Mouse (Mus musculus): ENCODE measurements at regions not wholly inside any gene's neighbourhood (a gene's known extent, or its start where the extent isn't known, plus 50 kb on each side); places are given as distances from the start of the nearest gene placed in this dataset.
A peak's percentile ranks its signal among the peaks of the same experiment; 100 is the strongest.

DNA sequence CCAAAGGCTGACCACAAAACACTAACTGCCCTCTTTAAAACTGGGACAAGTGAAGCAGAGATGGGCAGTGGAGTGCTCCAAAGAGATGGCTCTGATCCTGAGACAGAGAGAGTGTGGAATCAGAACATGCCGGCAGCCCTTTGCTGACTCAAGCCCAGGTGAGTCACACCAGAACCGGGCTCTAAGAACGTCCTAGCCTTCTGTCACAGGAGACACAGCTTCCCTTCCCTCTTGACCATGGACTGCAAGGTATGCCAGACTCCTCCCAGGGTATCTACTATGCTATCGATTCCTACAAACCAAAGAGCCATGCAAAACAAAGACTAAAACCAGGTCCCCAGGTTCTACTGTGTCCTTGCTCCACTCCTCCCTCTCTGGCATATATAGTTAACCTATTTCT is 98.0 kb downstream of the Dhx15 start:
- DNase-seq, result no peak

DNA sequence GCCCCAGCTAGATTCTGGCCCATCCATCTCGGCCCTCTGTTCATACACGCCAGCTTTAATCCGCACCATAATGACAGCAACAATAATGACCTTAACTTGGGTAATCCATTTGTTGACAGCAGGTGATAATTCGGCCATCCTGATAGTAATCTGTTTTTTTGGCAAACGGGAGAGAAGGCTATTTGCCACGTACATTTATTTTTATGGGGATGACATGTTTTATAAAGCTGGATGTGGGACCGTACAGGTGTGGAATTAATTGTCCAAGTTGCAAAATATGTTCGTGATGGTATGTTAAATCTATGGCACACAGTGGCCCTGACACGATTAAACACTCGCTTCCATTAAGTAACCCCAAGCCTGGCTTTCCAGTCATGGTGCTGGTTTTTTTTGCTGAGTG is 102.2 kb downstream of the Dhx15 start:
- DNase-seq, result no peak

DNA sequence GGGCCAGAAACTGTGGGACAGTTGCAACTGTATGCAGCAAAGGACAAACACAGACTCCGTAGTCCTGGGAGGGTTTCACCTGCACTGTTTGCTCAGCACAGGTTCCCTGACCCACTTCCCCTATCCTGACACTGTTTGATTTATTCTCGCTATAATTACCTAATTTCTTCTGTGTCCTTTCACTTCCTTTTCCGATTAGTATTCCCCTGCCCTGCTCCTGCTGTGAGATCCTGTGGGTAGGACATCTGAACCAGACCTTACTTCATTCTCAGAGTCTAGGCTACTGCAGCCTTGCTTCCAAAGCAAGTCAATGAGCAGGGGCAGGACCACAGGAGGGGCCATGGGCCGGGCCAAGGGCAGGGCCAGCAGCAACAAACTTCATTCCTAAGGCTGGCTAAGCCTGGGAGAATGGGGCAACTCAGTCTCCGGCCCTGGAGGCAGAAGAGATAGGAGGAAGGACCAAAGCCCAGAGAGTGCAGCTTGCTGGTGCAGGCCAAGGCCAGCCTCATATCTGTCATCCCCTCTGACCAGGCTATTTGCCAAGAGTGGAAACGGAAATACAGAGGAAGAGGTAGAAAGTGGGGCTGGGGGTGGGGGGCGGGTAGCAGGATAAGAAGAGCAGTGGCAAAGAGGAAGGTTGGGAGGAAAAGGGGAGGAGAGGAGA is 103.4 kb downstream of the Dhx15 start:
- no peak for DNase-seq

DNA sequence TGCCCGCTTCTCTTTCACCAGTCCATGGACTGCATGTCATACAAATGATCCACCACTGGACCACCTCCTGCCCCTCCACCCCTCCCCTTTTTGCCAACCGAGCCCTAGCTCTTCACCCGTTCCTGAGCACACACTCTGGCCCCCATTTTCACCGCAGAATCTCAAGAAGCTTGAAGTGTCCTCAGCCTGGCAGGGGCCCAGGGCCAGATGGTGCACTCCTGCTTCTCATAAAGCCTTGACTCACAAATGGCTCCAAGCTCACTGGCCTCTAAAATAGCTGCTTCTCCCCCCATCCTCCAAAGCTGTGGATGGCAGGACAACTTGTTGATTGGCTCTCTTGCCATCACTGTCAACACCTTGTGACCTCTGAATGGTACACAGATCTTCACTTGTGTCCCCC is 110.0 kb downstream of the Dhx15 start:
- no peak for DNase-seq

DNA sequence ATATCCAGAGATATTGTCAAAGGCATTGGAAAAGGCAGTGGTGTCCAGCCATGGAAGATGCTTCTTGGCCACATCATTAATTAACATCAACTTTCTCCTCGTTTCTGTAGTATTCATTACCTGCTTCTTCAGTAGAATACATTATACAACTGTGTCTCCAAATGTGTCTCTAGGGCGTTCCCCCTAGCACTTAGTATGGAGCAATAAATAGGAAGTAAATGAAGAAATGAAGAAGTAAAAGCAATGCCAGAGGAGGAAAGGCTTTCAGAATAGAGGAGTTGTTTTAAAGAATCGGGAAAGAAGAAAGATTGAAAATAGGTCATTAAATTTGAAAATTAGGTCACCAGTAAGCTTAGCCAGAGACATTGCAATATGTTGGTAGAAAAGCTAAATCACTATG is 112.6 kb downstream of the Dhx15 start:
- DNase-seq, result no peak

DNA sequence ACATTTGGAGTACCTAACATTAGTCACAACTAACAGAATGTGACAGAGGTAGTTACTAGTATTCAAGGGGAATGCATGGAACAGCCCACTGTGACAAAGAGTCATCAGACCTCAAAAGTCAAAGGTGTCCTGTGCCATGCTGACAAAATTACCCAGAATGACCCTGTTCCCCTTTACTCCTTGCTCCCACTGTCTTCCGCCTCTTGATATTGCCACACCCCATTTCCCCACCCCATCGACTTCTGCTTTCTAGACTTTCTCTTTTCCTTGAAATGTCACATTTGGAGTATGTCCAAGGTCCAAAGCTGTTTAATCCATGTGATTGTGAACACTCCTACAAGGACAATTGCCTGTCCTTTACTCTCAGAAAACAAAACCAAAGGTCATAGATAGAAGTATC is 115.2 kb downstream of the Dhx15 start:
- no peak for DNase-seq

DNA sequence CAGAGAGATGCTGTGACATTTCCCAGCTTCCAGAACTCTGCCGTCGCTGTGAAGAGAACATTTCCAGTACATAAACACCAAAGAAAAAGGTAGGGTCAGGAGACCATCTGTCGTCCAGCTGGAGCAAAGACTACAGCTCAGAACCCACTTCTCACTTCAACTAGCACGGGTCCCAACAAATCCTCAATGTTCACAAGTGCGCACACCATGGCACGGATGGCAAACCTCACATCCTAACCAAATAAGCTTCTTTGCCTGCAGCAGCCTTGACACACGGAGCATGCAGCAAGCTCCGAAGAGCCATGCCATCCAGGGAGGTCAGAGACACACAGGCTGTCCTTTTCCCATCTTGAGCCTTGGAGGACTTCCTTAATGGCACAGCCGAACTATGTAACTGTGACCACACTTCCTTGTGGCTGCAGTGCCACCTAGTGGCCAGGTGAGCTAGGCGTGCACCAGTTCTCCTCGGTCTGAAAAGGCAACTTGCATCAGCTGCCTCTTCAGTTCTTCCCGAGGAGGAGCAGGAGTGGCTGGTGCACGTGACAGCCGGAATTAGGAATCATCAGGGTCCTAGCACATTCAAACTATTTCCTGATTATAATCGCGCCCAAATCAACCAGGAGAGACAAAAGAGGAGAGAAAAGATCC is 125.4 kb downstream of the Dhx15 start:
- DNase-seq, result peak; percentile 89

DNA sequence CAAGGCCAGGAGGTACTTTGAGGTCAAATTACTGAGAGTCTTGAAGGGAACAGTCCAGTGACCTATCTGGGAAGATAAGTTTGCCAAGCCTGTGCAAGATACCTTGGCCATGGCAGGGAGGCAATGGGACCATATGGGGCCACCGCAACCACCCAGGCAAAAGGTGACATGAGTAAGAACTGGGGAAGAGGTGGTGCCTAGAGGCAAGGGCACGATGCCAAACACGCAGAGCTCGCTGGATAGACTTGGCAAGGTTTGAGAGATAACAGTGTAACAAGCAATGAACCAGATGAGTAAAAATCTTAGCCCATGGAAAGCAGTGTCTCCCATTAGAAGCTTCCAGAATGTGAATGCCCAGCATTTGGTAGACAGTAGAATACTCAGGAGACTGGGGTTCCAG is 128.1 kb downstream of the Dhx15 start:
- no peak for DNase-seq

DNA sequence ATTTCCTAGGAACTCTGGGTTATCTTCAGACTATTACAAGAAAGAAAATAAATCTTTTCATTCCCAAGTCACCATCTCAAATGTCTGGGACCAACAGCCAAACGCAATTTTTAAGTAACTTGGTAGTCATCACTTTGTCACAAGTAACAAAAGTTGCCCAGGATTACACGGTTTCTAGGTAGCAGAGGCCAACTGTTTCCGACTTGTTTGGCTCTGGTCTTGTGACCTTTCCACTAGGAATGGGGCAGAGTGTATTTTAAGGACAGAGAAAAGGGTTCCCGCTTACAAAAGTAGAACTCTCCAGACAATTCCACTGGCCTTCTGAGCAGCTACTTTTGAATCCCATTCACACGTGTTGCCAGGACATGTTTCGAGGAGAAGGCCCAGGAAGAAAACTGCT is 129.1 kb downstream of the Dhx15 start:
- no peak for DNase-seq

DNA sequence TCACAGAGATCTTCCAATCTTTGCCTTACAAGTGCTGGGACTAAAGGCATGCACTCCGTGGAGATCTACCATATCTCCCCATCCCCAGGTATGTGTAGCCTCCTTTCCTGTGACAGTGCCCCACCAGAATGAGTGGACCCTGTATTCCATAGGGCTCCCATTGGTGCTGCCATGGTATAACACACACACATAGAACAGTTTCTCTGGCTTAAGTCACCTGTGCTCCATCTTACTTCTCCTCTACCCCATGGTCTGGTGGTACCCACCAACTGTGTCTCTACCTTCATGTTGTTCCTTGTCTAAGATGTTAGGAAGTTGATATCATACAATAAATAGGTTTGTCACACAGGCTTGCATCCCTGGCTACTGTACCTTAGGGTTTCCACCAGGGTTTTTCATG is 133.1 kb downstream of the Dhx15 start:
- no peak for DNase-seq

DNA sequence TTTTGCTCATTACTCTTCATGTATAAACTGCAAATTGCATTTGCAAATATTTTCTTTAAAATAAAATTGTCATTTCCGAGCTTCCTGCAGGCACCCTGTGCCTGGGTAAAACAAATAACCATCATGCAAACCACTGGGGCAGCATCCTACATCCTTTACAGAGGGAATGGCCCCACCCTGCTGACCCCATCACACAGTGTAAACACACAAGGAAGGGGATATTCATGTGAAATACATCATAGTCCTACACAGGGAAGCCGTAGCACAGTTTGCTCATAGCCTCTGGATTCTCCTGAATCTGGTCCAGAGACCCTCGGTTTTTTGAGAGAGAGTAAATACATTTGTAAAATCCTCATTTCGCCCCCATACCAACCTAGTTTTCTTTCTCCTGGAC is 138.2 kb downstream of the Dhx15 start:
- DNase-seq, result no peak

DNA sequence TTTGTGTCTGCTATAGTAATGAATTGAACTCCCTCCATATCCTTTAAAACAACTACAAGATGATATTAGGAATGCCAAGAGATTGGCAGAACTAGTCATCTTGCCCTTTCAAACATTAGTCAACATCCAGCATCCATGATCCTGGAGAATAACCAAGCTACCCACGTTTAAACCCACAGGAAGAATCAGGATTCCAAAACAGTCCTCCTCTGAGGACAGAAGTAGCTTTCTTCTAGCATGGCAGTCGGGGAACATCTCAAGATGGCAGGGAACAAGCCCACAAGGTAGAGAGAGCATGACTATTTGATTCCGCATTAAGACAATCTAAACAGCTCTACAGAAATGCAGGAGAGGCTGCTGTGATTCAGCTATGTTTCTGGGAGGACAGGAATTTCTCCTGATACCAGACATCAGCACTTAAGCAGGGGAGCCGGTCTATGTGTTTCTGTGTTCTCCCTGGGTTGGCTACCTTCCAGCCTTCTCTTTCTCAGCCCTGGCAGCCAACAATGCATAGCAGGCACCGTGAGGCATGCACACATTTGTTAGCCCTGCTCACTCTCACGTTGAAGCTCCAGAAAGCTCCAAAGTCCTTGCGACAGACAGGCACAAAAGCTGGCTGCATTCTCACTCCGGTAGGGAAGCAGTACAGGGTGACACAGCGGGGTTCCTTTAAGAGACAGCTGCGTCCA is 138.8 kb downstream of the Dhx15 start:
- no peak for DNase-seq

DNA sequence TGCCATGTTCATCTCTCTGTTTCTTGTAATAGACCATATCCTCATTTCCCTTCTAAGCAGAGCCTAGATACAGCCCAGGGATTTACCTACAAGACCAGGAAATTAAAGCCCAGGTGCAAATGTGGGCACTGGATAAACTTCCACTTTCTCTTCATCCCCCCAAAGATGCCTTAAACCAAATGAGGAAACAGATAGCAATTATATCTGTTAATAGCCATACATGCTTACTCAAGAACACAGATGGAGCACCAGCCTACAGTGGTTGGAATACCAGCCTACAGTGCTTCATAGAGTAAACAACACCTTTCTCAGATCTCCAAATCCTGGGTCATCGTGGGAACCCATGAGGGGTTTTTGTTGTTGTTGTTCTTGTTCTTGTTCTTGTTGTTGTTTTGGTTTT is 141.5 kb downstream of the Dhx15 start:
- no peak for DNase-seq

DNA sequence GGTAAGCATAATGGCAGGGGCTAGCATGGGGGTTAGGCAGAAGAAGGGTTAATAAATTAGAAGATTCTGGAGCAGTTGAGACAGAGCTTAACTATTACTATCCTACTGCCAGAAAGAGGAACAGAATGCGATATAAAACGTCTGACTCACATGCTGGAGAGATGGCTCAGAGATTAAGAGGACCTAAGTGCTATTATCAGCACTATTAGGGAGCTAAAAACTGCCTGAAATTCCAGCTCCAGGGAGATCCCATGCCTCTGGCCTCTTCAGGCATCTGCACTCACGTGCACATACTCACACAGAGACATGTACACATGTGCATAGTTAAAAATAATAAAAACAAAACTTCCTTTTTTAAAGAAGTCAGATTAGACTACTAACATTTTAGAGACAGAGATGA is 143.6 kb downstream of the Dhx15 start:
- no peak for DNase-seq

DNA sequence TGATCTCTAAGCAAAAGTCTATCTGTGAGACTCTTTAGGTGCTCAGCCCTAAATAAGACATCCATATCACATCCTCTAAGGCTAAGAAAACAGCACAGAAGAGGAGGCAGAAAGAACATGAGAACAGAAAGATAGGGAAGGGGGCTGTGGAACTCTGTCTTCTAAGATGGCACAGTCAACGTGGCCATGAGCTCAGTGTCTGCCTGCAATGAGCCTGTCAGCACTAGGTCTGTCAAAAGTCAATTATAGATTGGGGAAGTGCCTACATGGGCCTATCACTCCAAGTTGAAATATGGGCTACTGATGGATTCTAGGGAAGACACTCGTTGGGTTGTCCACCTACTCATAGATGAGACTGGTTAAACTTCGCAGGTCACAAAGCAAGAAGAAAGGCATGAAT is 146.2 kb downstream of the Dhx15 start:
- DNase-seq, result no peak

DNA sequence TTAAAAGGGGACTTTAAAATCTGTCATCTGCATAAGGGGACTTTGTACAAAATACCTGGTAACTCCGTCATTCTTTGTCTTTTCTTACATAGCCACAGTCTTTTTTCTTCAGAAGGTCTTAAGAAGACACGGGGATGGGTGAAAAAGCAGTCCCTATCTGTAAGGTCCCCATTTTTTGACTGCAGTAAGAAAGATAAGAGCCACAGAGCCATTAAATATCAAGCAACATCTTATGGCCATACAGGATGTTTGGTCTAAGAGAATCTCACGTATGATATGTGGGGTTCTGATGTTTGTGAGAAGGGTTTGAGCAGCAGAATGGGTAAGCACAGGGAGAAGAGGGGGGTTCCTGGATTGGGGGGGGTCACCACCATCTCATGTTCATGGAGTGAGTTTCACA is 148.9 kb downstream of the Dhx15 start:
- no peak for DNase-seq

DNA sequence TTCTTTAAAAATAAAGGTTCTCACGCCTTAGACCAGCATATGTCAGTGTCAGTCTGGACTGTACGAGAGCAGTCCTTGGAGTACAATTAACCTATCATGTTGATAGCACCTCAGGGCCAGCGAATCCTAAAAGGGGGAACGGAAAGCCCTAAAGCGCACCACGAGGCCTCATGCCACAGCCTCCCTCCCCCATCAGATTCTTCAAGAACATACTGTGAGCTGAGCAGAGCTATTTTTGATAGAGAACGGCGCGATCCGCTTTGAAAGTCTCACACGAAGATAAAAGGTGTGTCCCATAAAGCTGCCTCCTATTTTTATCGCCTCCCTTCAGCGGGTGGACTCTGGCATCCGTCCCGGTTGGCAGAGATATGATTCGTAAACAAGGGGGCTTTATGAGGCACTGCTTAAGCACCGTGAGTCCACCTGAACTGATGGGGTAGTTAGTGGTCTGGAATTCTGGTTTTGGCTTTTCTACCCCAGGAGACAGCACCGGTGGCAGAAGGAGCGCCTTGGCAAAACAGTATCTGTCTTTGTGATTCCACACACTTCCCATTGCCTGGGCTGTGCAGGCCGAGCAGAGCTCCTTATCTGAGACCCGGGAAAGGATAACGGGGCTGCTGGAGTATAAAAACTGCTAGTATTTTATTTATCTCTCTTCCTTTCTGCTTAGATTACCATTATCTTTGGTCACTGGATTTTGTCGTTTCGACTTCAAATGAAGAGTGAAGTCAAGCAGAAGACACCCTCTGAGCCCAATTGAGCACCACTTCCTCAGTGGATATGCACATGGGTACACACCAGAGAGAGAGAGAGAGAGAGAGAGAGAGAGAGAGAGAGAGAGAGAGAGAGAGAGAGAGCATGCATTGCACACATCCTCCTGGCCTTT is 149.6 kb downstream of the Dhx15 start:
- no peak for DNase-seq

DNA sequence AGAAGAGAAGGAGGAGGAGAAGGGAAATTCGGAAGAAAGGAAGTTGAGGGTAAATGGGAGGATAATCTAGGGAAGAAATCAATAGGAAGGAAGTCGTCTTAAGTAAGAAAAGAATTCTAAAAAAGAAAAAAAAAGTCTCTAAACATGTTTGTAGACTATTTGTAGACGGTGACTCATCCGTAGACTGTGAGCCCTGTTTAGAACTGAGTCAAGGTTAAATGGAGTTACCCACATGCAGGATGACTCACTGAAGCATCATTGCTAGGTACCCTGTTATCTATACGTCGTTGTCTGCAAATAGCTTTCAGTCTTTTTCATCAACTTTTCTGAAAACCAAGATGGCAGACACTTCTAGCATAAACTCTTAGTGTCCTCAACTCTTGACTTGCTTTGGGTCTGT is 155.0 kb downstream of the Dhx15 start:
- DNase-seq, result no peak

DNA sequence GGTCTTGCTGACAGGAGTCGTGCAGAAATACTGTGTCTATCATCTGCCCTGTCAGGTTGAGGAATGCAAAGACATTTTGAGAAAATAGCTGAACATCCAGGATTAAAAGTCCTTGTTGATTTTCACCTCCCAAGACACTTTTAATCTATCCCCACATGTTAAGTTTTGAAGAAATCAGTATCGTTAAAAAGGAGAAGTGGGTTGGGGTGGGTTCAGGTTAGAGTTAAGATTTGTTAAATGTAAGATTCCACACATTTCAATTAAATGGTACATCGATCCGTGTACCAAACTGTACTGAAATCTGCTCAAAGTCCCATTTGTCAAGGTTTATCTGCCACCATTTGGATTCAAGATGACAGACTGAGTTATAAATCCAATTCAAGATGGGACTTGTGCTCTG is 162.8 kb downstream of the Dhx15 start:
- no peak for DNase-seq

DNA sequence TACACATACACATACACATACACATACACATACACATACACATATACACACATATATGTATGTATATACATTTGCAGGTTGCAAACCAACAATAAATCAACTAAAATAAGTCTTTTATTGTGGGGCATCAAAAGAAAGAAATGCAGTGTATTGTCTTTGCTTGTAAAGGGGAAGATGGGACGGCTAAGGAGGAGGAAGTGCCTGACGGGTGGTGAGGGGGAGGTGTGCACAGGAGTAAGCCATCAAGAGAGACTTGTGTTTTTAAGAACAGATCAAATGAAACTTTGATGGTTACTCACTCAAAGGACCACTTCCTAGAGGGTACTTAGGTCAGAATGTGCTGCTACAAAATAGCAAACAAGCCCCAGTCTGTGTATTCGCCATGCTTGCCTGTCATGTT is 164.2 kb downstream of the Dhx15 start:
- DNase-seq, result no peak

DNA sequence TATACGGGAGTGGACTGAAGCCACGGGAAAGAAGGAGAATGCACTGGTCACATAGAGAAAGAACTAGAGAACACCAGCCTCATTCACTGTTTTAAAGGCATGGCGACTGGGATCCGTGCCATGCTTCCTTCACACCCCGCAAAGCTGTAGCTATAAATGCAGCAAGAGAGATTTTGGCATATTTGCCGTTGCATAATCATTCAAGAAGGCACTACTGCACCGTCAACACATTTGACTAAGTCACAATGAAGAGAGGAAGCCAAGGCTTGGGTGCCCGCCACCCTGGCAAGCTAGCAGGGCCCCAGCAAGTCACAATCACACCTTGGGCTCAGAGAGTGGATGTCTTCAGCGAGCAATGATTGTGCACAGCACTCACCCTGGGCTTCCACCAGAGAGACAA is 167.1 kb downstream of the Dhx15 start:
- DNase-seq, result no peak

DNA sequence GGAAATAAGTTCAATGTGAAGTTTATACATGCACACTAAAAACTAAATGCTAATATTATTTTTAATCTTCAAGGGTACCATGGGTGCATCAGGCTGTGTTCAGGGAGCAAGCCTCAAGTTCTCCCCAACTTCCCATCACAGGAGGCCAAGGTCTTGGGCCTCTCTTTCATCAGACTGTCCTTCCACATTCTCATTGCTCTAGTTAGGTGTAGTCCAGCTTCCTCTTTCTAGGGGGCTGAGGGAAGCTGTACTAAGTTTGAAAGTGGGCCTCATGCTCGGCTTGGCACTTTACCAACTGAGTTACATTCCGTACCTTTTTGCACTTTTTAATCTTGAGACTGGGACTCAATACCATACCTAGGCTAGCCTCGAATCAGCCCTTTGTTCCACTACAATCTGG is 173.3 kb downstream of the Dhx15 start:
- DNase-seq, result no peak

DNA sequence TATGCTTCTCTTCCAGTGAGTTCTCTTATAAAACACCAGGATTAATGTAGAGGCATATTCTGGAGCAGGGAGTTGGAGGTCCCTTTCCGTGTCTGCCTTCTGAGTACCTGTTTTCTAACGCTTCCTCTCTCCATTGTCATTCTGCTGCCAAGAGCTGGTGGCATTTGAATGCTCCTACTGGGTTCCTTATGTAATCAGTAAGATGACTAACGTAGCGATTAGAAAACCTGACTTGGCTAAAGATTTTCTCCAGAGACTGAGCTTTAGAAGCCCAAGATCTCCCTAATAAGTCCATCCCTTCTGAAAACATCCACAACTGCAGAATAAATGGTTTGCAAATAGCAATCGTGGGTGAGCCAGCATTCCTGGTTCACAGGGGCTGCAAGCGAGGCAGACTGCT is 174.5 kb downstream of the Dhx15 start:
- no peak for DNase-seq

DNA sequence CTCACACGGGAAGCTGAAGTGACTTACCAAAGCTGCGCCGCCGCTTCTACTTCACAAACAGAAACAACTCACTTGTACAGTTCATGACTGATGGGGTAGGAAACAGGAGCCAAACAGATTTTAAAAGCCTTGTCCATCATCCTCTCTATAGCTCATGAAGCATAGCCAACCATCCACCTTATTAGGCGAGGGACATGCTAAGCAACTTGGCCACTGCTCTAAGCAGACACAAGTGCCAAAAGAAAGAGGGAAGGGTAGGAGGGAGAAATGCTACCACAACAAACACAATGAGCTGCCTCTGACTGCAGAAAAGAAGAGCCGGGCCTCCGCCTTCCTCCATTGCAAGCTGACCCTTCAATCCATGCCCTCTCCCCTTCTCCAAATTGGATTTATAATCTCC is 179.9 kb downstream of the Dhx15 start:
- no peak for DNase-seq
